Mouse (Mus musculus): ENCODE measurements around the gene Cd200r2. TPM values are rescaled to one million over a fixed set of nuclear protein-coding genes. Genes with fewer than 3 reads are reported as not detected.

Cd200r2 gene
- polyA plus RNA-seq, 1 experiment from 2014 or later = not detected

- no peaks in the 10 kb centered on the region for H3K27me3 ChIP-seq
- H3K4me2 ChIP-seq = no peak overlapping the region
- no peaks in the 10 kb centered on the region for H3K4me1 ChIP-seq (replicated peaks)
- no peak overlapping the region for H3K9ac ChIP-seq
- no peaks in the 10 kb centered on the region for H3K36me3 ChIP-seq
- no peak for ATAC-seq (ENCODE audit: low read depth)
- H3K27ac ChIP-seq (replicated peaks) = no peak overlapping the region
- WGBS = 76% methylated on average over 2 of the region's 2 CpGs
- no peak overlapping the region for H3K4me3 ChIP-seq
- H3K9me3 ChIP-seq = no peaks in the 10 kb centered on the region
Observed at GRCm38 (mm10) chr16:44962777-44963176, 95.9 kb downstream of the Cd200r2 start.

DNA sequence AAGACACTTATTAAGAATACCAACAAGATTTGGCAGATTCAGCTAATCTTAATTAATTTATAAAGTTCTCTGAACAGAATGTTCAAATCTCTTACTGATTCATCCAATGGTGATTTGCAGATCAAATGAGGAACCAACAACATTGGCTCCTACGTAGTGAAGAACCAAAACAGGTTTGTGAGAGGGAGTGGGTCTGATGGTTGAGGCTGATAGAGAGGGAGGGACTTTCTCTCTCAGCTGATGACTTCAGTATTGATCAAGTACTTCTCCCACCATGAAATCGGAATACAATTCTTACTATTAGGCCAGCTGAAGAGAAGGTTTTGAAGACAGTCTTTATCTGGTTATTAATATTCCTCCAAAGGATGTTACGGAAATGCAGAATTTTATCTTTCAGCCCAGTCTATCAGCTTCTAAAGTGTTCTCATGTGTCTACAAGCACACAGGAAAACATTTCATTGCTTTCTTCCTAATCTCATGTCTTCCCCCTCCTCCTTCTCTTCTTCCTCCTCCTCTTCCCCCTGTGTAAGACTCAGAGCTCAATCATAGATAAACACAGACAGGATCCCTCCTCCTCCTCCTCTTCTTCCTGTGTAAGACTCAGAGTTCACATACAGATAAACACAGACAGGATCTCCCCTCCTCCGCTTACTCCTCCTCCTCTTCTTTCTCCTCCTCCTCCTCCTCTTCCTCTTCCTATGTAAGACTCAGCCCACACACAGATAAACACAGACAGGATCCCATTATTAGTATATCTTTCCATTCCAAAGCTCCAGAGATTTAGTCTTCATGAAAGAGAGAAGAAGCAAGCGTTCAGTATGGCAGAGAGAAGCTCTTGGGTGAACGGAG, 97.9 kb downstream of the Cd200r2 start:
- WGBS = 91% methylated on average over 6 of the region's 6 CpGs
- Histone ChIP-seq H3K4me3 (no peak overlapping the region), H3K36me3 (no peaks in the 10 kb centered on the region), H3K4me1 (replicated peaks) (no peaks in the 10 kb centered on the region), H3K9me3 (no peaks in the 10 kb centered on the region), H3K27me3 (no peaks in the 10 kb centered on the region), H3K4me2 (no peak overlapping the region), H3K27ac (replicated peaks) (no peak overlapping the region), H3K9ac (no peak overlapping the region)
- no peak for ATAC-seq (ENCODE audit: low read depth)

GRCm38 (mm10) chr16:44965428-44965827, 98.5 kb downstream of the Cd200r2 start:
- H3K36me3 ChIP-seq = no peaks in the 10 kb centered on the region
- no peak overlapping the region for H3K27ac ChIP-seq (replicated peaks)
- 94% methylated on average over 8 of the region's 8 CpGs for WGBS
- no peaks in the 10 kb centered on the region for H3K4me1 ChIP-seq (replicated peaks)
- H3K9ac ChIP-seq = no peak overlapping the region
- H3K4me3 ChIP-seq = no peak overlapping the region
- no peak overlapping the region for H3K4me2 ChIP-seq
- H3K9me3 ChIP-seq = no peaks in the 10 kb centered on the region
- no peaks in the 10 kb centered on the region for H3K27me3 ChIP-seq
- ATAC-seq (ENCODE audit: low read depth) = no peak

Other genes with a start within 250 kb of the Cd200r2 start
- gene Nepro, start 142.8 kb upstream of the Cd200r2 start, polyA plus RNA-seq (2015; fragmentation: Nextera tagmentation; extraction: Ambion mirVana) = 4.2 and 5.9 TPM in 2 replicates
- 36.9 and 38.7 TPM in 2 replicates for gene Gtpbp8, start 120.7 kb upstream of the Cd200r2 start, polyA plus RNA-seq (2015; fragmentation: Nextera tagmentation; extraction: Ambion mirVana)
- gene Cd200r1, start 101.4 kb upstream of the Cd200r2 start, polyA plus RNA-seq (2015; fragmentation: Nextera tagmentation; extraction: Ambion mirVana) = 0.62 and 0.81 TPM in 2 replicates
- 0.15 and 0.23 TPM in 2 replicates for gene Cd200r4, start 55.4 kb upstream of the Cd200r2 start, polyA plus RNA-seq (2015; fragmentation: Nextera tagmentation; extraction: Ambion mirVana)
- gene Cd200r3, start 76.6 kb downstream of the Cd200r2 start, polyA plus RNA-seq (2015; fragmentation: Nextera tagmentation; extraction: Ambion mirVana) = not detected in 2 replicates
- 22.8 and 23.4 TPM in 2 replicates for gene Ccdc80, start 226.3 kb downstream of the Cd200r2 start, polyA plus RNA-seq (2015; fragmentation: Nextera tagmentation; extraction: Ambion mirVana)

Data from neural tube, embryonic 13.5 days (tissue).